Mouse (Mus musculus): ENCODE data around the gene Rpl22l1.

GRCm38 (mm10) chr3:28780994-28781393 is 24.2 kb upstream of the Rpl22l1 start, which contains the start of gene Eif5a2:
- TF ChIP-seq CTCF (IDR thresholded peaks at IDR 0.05; ENCODE audit: low read depth, low read length): no peak
- TF ChIP-seq POLR2A (IDR thresholded peaks at IDR 0.05; ENCODE audit: borderline replicate concordance, low read depth, low read length): no peak
